9 mouse cellular contexts compared by ENCODE assay signal in genomic region chr1:72583906-72584305, GRCm38 (mm10). TPM values are rescaled to one million over a fixed set of nuclear protein-coding genes. Genes with fewer than 3 reads are reported as not detected.
A peak's percentile ranks its signal among the peaks of the same experiment; 100 is the strongest.
DNase-seq lines count a peak whose midpoint lies in the region; ATAC-seq and TF ChIP-seq lines count a peak whose summit lies in the region.
"Had no signal": no experiment of that assay in that cellular context is flagged by ENCODE, and none has a peak within 500 bp of the region (broad histone marks: within the 10 kb centered on the region; RNA-seq: fewer than 3 reads in every experiment).

No protein-coding gene starts in this region.

- peaks cover 23% of the 10 kb centered on the region for H3K79me2 ChIP-seq in CH12.LX (replicated peaks; ENCODE audit: control insufficient read depth, extremely low read depth, insufficient read depth, poor library complexity, severe bottlenecking)

- TF ChIP-seq CTCF in CH12.LX (conservative IDR thresholded peaks at IDR 0.05 in 1 of 2, IDR thresholded peaks at IDR 0.05 in 1 of 2; ENCODE audit: low read depth in 2 of 2, low read length in 2 of 2) = no peak
- TF ChIP-seq CTCF in liver, embryonic 14.5 days (IDR thresholded peaks at IDR 0.05; ENCODE audit: low read depth) = no peak

- DNase-seq in heart, adult 11 months = peak; percentile 80
- no peak for DNase-seq in heart, adult 8-10 months (ENCODE audit: low spot score)
- no peak for DNase-seq in CH12.LX (ENCODE audit: extremely low read depth)
- no peak for DNase-seq in liver, embryonic 14.5 days (ENCODE audit: low read depth in 3 of 3, low spot score in 3 of 3)
- DNase-seq in right cerebral cortex, postnatal 25 days = no peak
- DNase-seq in cerebellum, postnatal 4 days (ENCODE audit: low spot score in 2 of 2) = no peak
- DNase-seq in adrenal gland, postnatal 4 days (ENCODE audit: low spot score in 2 of 2) = no peak

- H3K4me2 ChIP-seq in CH12.LX (ENCODE audit: insufficient read depth, low read depth, poor library complexity, severe bottlenecking) = peak overlapping the region; percentile 98
- peak overlapping the region; percentile 51 for H3K4me2 ChIP-seq in forebrain, embryonic 15.5 days (replicated peaks)
- H3K4me2 ChIP-seq in liver, embryonic 14.5 days (ENCODE audit: low read depth) = peak overlapping the region; percentile 84

- H3K27ac ChIP-seq in CH12.LX (ENCODE audit: insufficient read depth, low read depth) = peak overlapping the region; percentile 88
- peak overlapping the region; percentile 93; the same call in 1 of the 2 replicates for H3K27ac ChIP-seq in forebrain, embryonic 15.5 days (replicated peaks)
- H3K27ac ChIP-seq in liver, embryonic 14.5 days = no peak overlapping the region

- in situ Hi-C loops in CH12.LX (cut with MboI; ENCODE audit: low pct_ligation_motif_present, low pct_unique_long_range_greater_than_20kb, low sequenced_read_pairs) = loop anchor here (10.0 to 25.0 kb wide), 2 partner anchors 269 to 278 kb away; partner anchors contain the start of gene Igfbp5

- H3K9ac ChIP-seq in CH12.LX (ENCODE audit: insufficient read depth, low read depth) = peak overlapping the region; percentile 95
- peak overlapping the region; percentile 64 for H3K9ac ChIP-seq in forebrain, embryonic 15.5 days (replicated peaks)
- peak overlapping the region; percentile 77 for H3K9ac ChIP-seq in liver, embryonic 14.5 days (replicated peaks)

- peak overlapping the region; percentile 72 to 88 (median 82) for H3K4me3 ChIP-seq in CH12.LX (replicated peaks in 1 of 3; ENCODE audit: low read depth in 2 of 3, low read length in 2 of 3, poor library complexity in 1 of 3)
- H3K4me3 ChIP-seq in forebrain, embryonic 15.5 days = peak overlapping the region; percentile 62
- peak overlapping the region; percentile 85 to 100 for H3K4me3 ChIP-seq in liver, embryonic 14.5 days (ENCODE audit: insufficient read depth in 1 of 2, low read depth in 2 of 2, low read length in 2 of 2)

- no peaks in the 10 kb centered on the region for H3K27me3 ChIP-seq in CH12.LX (replicated peaks)
- H3K27me3 ChIP-seq in forebrain, embryonic 15.5 days = no peaks in the 10 kb centered on the region
- H3K27me3 ChIP-seq in liver, embryonic 14.5 days (ENCODE audit: control insufficient read depth, insufficient read depth, low read length) = no peaks in the 10 kb centered on the region

- H3K36me3 ChIP-seq in CH12.LX (replicated peaks in 1 of 2; ENCODE audit: control insufficient read depth in 1 of 2, insufficient read depth in 1 of 2, low read length in 1 of 2) = peaks cover 2 to 14% of the 10 kb centered on the region in 2 experiments
- H3K36me3 ChIP-seq in forebrain, embryonic 15.5 days = peaks cover 17% of the 10 kb centered on the region
- peaks cover 5% of the 10 kb centered on the region; the same call in 1 of the 2 replicates for H3K36me3 ChIP-seq in liver, embryonic 14.5 days (replicated peaks; ENCODE audit: control insufficient read depth, insufficient read depth, low read depth)

- no peak for TF ChIP-seq EP300 in CH12.LX (IDR thresholded peaks at IDR 0.05; ENCODE audit: low read length)
- no peak for TF ChIP-seq EP300 in liver, embryonic 14.5 days (IDR thresholded peaks at IDR 0.05; ENCODE audit: low read depth)

- no peaks in the 10 kb centered on the region for H3K9me3 ChIP-seq in CH12.LX (replicated peaks; ENCODE audit: low read length)
- no peaks in the 10 kb centered on the region for H3K9me3 ChIP-seq in forebrain, embryonic 15.5 days
- no peaks in the 10 kb centered on the region for H3K9me3 ChIP-seq in liver, embryonic 14.5 days (ENCODE audit: control insufficient read depth, low read length)

- TF ChIP-seq RAD21 in CH12.LX (IDR thresholded peaks at IDR 0.05; ENCODE audit: low read depth, low read length) = no peak

- peaks cover 9 to 34% of the 10 kb centered on the region in 2 experiments for H3K4me1 ChIP-seq in CH12.LX (ENCODE audit: control insufficient read depth in 1 of 2, insufficient read depth in 2 of 2)
- peaks cover 20% of the 10 kb centered on the region for H3K4me1 ChIP-seq in forebrain, embryonic 15.5 days
- H3K4me1 ChIP-seq in liver, embryonic 14.5 days (replicated peaks; ENCODE audit: control insufficient read depth in 2 of 2, insufficient read depth in 2 of 2, low read length in 1 of 2) = peaks cover 3 to 5% of the 10 kb centered on the region in 2 experiments; a peak in 3 of 4 replicates

- dilution Hi-C loops in CH12.LX (cut with MboI; ENCODE audit: extremely low pct_ligation_motif_present, extremely low pct_unique_long_range_greater_than_20kb, low sequenced_read_pairs) = no loop called here

- no peak for TF ChIP-seq POLR2A in CH12.LX (IDR thresholded peaks at IDR 0.05; ENCODE audit: low read depth, low read length)

- WGBS in forebrain, embryonic 15.5 days = 80% methylated on average over 4 of the region's 4 CpGs
- 72% methylated on average over 4 of the region's 4 CpGs for WGBS in liver, embryonic 14.5 days (ENCODE audit: insufficient replicate concordance)

- ATAC-seq in forebrain, embryonic 15.5 days (replicated peaks) = no peak
- no peak for ATAC-seq in liver, embryonic 14.5 days (ENCODE audit: insufficient read depth)

TF ChIP-seq in CH12.LX, 34 proteins besides CTCF, POLR2A, EP300 and RAD21:
- TF ChIP-seq BHLHE40 (IDR thresholded peaks at IDR 0.05; ENCODE audit: low read depth, low read length) = no peak
- no peak for TF ChIP-seq SMC3 (IDR thresholded peaks at IDR 0.05; ENCODE audit: low read depth, low read length)
- TF ChIP-seq ZMIZ1 (IDR thresholded peaks at IDR 0.05; ENCODE audit: low read depth, low read length) = no peak
- TF ChIP-seq SIN3A (IDR thresholded peaks at IDR 0.05; ENCODE audit: low read length) = no peak
- TF ChIP-seq ZC3H11A (IDR thresholded peaks at IDR 0.05; ENCODE audit: low read depth, low read length) = no peak

RNA-seq across cellular contexts. Expression of gene Smarcal1, which starts 0.9 kb away (rescaled TPM):
- 10 to 100 TPM; 28.2 to 32.2 (median 29.4) TPM for total RNA-seq in heart, adult 8-10 months (2022)
- total RNA-seq in CH12.LX (2012; rRNA removed) (43.1 and 54.2 TPM in 2 replicates), CH12.LX (2014; rRNA removed) (25.2 and 27.3 TPM in 2 replicates)
- polyA plus RNA-seq in CH12.LX (2012; ENCODE audit: insufficient read length, low read depth) = 34.9 and 36.5 TPM in 2 replicates
- polyA plus RNA-seq in forebrain, embryonic 15.5 days (2015; fragmentation: Nextera tagmentation; extraction: Ambion mirVana) = 26.9 and 28.2 TPM in 2 replicates
- polyA plus RNA-seq in liver, embryonic 14.5 days (2012; rRNA removed) = 8.8 and 10.6 TPM in 2 replicates
- polyA plus RNA-seq in liver, embryonic 14.5 days (2014; fragmentation: Nextera tagmentation; extraction: Ambion mirVana) = 6.7 TPM in 2 replicates
- total RNA-seq in adrenal gland, postnatal 4 days (2021) = 10 to 100 TPM; 47.5 to 52.2 TPM

RNA-seq across cellular contexts. Expression of gene March4, which starts 47.2 kb away (rescaled TPM):
- total RNA-seq in heart, adult 8-10 months (2022) = not detected
- total RNA-seq in CH12.LX (2012; rRNA removed) = 0.04 TPM in 1 of 2 replicates, not detected in the other
- 0.04 TPM in 1 of 2 replicates, not detected in the other for total RNA-seq in CH12.LX (2014; rRNA removed)
- polyA plus RNA-seq in CH12.LX (2012; ENCODE audit: insufficient read length, low read depth) = 0.07 TPM in 1 of 2 replicates, not detected in the other
- 5.2 and 5.3 TPM in 2 replicates for polyA plus RNA-seq in forebrain, embryonic 15.5 days (2015; fragmentation: Nextera tagmentation; extraction: Ambion mirVana)
- polyA plus RNA-seq in liver, embryonic 14.5 days (2012; rRNA removed) = not detected in 2 replicates
- polyA plus RNA-seq in liver, embryonic 14.5 days (2014; fragmentation: Nextera tagmentation; extraction: Ambion mirVana) = not detected in 2 replicates
- total RNA-seq in adrenal gland, postnatal 4 days (2021) = 1 to 10 TPM; 2.3 to 3.5 TPM
- total RNA-seq: common myeloid progenitor, adult 5-6 weeks had no signal
